Mouse (Mus musculus) MEL (cell line): ENCODE measurements around the gene Inmt.

Experiments
- CHD1 ChIP-seq: IDR thresholded peaks from 2 replicates; pipeline ENCODE4 v1.6.1; 2012; ENCODE audit warnings: low read depth, mild to moderate bottlenecking, inconsistent platforms, low read length, improper control_type of control experiment
- RCOR1 ChIP-seq: IDR thresholded peaks from 2 replicates; pipeline ENCODE4 v1.6.1; 2012; ENCODE audit warnings: low read depth, mild to moderate bottlenecking, inconsistent platforms, low read length, improper control_type of control experiment

DNA sequence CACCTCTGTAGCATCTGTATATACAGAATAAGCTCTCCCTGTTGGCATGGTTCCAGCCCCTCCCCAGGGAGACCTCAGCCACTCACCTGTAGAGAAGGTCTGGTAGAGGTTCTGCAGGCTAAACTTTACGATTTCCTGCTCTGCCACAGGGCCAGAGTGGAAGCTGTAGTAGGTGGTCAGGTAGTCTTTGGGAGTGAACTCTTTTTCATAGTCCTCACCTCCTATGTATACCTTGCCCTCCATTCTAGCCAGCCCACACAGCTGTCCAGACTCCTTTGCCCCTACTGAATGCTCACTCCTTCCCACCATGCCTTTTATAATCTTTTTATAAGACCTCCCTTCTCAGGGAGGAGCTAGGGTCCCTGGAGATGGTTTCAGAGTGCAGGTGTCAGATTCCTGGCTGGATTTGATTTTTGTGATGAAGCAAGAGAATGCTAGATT, at the start of gene Inmt:
- no peak for TF ChIP-seq CHD1
- TF ChIP-seq RCOR1: no peak
